Mouse (Mus musculus): Measurements from ENCODE around the gene Rsrc1.
"Not testable (repeated sequence)": the region's sequence is repeated elsewhere in the genome, so short reads cannot be mapped to it uniquely, and the experiment has no call there.

The Rsrc1 gene

DNA sequence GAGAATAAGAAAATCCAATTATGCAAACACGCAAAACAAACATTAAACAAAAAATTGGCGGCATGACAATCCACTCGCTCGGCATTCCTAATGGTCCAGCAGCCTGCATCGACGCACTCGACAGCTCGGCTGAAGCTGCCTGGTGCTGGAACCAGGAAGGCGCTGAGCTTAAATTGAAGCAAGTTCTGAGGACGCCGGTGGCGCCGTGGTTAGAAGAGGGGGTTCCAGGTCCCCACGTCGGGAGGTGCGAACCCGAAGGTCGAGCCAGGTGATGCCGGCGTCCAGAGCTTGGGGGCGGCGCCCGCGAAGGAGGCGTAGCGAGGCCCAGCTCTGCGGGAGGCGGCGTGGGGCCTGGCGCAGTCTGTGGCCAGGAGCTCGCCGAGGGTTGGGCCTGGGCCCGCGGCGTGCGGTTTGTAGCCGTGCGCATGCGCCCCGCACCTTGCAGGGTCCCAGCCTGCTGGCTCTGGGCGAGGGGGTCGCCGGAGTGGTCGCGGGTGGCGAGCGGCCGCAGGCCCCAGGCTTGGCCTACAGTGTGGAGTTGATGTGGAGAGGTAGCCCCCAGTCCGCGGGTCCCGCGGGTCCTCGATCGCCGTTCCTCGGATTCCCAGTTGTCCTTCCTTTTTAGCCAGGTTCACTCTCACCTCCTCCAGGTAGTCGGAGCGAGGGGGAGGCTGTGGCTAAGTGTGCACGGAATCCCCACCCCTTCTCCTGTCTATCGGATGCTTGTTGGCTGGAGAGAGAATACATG is 4.5 kb downstream of the Rsrc1 start:
- DNase-seq, result peak; percentile 78 to 80

DNA sequence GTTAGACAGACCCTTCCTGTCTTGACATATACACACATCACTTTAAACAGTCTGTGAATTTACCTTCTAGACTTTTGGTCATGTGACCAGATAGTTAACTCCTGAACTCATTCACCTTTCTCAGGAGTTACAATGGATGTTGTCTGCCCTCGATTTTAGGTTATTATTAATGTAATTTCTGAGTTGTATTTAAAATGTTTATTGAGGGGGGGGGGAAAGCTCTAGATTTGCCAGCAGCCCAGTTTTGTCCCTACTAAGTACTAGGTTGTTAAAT is 5.0 kb downstream of the Rsrc1 start:
- no peak for DNase-seq

GRCm38 (mm10) chr3:66996820-66997219 is 15.6 kb downstream of the Rsrc1 start:
- DNase-seq, result no peak

DNA sequence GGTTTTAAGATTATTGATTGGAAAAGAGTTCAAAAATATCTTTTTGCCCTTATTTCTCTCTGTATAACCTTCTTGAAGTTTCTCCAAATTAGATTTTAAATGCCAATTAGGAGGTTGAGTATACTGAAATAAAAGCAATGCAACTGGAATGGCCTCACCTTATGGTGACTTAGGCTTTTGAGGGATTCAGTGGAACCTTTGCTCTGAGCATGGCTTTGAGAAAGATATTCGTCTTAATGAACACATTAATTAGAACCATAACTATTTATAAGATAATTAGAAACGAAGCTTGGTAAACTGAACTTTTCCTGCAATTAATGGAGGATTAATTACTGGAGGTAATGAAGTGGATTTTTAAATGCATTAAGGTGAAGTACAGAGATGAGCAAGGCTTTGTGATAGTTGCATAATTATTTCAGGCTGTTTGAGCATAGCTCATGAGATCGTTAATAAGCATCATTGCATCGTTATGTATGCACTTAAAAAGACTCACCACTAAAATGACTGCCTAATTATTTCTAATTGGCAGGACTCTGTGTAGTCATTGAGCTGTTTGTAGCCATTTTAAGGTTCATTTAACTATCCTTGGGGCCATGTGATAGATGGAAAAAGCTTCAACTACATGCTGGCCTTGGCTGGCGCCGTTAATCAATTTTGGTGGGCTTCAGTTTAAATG is 55.3 kb downstream of the Rsrc1 start:
- DNase-seq, result no peak

DNA sequence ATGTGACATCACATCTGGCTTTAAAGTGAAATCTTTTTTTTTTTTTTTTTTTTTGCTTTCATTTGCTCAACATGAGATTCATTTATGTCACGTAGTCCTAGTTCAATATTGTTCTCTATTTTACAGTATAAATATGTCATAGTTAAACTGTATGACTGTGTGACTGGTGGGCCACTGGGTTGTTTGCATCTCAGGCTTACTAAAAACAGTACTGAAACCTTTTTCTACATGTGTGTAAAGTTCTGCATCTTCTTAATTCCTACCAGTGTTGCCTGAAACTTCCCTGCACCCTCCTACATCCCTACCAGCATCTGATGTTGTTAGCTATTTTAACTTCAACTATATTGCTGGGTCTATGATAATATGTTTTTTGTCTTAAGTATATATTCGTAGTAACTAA is 78.6 kb downstream of the Rsrc1 start:
- no peak for DNase-seq

DNA sequence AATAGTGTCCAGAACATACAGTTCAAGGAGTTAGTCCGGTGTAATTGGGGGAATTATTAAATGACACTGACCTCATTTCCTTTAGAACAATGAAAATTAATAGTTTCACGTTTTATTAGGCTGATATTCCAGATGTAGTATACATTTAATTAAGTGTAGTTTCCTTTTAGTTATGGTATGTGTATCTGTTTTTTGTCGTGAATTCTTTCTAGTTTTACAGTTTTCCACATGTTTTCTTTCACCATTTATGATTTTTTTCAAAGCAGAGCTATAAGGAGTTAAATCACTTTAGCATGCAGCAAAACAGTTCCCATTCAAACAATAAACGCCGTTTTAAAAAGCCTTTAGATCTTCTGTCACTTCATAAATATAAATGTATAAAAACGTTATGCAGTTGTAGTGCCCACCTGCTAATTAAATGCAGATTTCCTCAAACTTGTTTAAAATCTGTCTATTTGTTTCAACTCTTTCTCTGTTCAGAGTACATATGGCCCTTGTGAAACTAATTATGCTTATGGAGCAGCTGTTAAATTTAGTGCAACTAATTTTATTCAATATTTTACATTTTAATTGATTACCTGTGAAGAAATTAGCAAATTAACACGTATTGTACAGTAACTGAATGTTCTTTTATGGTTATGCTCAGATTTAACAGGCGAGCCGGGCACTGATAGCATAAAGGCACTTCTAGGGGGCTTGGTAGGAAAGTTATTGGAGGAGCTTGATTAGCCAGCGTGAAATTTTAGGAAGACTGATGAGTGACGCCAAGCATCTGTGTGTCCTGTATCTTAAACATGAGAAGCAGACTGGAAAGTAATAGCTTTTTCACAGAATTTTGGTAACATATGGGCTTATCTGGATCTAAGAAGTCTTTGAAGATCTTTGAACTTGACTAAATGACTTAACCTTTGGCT is 89.6 kb downstream of the Rsrc1 start:
- no peak for DNase-seq

DNA sequence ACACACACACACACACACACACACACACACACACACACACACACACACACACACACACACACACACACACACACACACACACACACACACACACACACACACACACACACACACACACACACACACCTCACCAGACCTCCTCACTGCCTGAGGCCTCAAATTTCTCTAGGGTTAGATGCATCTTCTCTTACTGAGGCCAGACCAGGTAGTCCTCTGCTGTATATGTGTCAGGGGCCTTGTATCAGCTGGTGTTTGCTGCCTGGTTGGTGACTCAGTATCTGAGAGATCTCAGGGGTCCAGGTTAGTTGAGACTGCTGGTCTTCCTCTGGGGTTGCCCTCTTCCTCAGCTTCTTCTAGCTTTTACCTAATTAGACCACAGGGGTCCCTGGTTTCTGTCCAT is 92.5 kb downstream of the Rsrc1 start:
- not testable (repeated sequence) for DNase-seq

DNA sequence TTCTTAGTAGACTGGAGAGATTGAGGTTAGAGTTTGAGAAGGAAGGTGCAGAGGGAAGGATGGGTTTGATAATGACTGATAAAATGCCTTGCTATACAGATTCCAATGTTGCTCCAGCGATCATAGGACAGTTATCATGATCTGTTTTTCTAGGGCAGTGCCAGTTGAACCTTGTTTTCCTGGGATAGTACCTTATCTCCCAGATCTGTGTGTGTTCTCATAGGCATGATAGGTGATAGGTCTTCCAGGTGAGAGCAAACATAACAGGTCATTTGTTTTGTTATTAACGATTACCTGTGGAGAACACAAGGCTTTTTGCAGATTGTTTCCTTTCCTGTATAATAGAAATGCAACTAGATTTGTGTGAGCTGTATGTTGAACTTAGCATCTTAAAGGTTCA is 94.3 kb downstream of the Rsrc1 start:
- no peak for DNase-seq

GRCm38 (mm10) chr3:67084742-67085141 is 103.6 kb downstream of the Rsrc1 start:
- DNase-seq, result no peak

DNA sequence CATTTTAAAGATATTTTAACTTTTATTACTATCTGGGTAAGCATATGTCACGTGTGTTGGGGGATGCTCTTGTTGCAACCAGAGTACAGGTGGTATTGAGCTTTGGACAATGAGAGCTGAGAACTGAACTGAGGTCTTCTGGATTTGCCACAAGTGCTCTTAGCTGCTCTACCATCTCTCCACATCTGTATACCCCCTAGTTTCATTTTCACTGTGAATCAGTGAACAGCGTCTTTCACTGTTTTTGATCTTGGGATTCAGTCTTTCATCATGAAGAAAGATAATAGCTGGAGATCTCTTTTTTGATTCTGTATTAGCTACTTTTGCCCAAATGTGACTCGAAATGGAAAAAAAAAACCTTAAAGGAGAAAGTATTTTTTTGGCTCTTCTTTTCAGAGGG is 127.2 kb downstream of the Rsrc1 start:
- DNase-seq, result no peak

GRCm38 (mm10) chr3:67116317-67116716 is 135.1 kb downstream of the Rsrc1 start:
- DNase-seq, result no peak

DNA sequence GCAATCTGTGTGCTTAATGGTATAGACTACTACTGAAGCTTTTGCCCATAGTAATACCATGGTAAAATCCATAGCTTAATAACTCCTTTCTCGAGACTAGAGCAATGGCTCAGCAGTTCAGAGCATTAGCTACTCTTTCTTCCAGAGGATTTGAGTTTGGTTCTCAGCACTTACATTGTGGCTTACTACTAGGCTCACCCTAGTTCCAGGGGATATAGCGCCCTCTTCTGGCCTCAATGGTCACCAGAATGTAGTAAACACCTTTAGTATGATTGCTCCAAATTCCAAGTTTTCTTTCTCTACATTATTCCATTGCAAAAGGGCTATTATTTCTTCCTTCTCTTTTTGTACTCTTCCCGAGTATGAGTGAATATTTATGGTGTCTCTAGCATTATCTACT is 151.3 kb downstream of the Rsrc1 start:
- DNase-seq, result peak; percentile 7 to 11

- no peak for DNase-seq
Measured at GRCm38 (mm10) chr3:67135749-67136375, 154.7 kb downstream of the Rsrc1 start.

DNA sequence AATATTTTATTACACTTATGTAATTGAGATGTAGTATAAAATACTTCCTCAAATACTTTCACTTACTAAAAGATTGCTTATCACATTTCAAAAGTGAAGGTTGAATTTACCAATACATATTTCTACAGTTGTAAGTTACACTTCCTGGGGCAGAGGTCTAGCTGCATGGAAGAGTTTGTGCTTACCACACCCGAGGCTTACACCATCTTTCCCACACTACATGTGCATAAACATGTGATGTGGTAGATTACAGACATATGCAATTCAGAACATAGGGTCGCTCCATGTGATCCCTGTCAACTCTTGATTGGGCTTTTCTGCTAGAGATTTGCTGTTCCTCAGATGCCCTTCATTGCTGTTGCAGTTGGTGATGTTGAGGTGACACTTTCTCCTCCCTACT is 163.8 kb downstream of the Rsrc1 start:
- DNase-seq, result no peak

- DNase-seq, result no peak
Measured at GRCm38 (mm10) chr3:67146280-67146679, 165.1 kb downstream of the Rsrc1 start.

DNA sequence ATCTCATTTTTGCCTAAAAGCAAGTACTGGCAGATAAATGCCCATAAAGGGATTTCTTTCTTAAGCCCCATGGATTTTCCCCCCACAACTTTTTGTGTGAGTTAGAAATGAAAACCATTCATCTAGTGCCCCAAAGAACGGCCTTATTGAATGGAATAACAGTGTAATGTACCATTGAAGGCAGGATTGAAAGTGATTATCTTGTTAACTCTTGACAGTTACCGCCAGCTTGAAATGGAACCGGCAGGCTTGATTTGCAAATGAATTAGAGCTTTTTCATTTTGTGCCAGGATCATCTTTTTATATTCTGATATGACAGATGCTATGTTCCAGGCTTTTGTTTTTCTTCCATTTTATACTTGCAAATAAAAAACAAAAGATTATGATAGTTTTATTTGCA is 166.1 kb downstream of the Rsrc1 start:
- DNase-seq, result no peak

DNA sequence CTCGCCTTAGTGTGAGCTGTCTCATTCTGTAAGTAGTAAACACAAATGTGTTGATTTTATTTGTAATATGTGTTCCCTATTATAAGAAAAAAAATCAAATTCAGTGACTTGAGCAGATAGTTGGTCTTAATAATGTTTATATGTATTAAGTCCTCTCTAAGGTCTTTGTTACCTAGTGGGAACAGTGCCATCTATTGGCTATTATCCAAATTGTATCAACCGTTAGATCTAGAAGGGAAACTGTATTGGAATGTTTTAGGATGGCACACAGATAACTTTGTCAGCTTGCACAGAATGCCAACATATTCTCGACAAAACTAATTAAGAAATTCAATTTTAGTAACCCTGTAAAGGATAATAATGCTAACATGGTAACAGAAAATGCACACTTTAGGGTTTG is 216.0 kb downstream of the Rsrc1 start:
- DNase-seq, result no peak

- no peak for DNase-seq
Measured at GRCm38 (mm10) chr3:67213047-67213457, 231.9 kb downstream of the Rsrc1 start.

GRCm38 (mm10) chr3:67232617-67233241 is 251.5 kb downstream of the Rsrc1 start:
- DNase-seq, result no peak

DNA sequence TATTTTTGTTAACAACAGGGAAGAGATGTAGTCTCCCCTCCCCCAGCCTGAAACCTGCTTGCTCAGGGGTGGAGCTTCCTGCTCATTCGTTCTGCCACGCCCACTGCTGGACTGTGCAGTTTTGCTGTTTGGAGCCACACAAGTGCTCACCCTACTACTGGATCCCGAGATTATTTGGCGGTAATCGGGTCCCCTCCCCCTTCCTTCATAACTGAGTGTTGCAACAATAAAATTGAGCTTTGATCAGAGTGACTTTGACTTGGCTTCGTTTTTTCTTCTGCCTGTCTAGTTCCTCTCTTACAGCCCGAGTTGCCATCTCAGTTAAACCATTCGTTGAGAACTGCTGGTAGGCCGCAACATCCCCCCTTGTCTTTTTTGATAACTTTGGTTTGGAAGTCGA is 261.3 kb downstream of the Rsrc1 start:
- not testable (repeated sequence) for DNase-seq

DNA sequence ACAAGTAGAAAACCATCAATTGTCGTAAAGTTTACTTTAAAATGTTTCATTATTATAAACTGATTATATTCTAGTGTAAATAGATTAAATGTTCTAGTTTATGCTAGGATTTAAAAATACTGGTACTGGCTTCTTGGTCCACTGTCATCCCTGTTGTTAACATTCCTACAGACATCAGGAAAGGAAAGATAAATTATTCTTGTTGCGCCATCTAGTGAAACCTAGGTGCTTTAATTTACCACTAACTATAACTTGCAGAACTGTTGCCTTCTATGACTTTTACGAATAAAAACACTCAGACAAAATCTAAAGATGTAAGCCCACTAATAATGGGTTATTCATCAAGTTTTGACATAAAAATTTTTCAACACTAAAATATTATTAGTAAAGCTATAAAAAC is 286.3 kb downstream of the Rsrc1 start:
- DNase-seq, result no peak

- no peak for DNase-seq
Measured at GRCm38 (mm10) chr3:67279781-67280180, 298.6 kb downstream of the Rsrc1 start.

DNA sequence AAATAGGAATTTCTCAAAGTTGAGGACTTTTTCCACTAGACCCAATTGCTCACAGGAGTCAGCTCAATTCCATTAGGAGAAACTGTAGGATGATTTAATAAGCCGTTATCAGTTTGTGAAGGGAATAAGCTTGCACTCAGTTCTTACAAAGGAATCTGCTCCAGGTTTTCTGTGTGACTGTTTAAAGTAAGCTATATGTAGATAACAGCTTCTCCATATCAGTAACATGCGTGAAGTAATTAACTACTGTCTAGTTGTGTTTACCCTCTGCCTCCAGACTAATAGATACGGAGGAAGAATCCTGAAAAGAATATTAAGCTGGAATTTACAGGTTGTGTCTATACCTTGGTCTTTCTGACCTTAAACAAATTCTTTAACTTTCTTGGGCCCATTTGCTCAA is 299.1 kb downstream of the Rsrc1 start:
- no peak for DNase-seq

All from B cell, adult 2 months (primary cell).